Mouse (Mus musculus): ENCODE data around the gene Adam11. TPM values are rescaled to one million over a fixed set of nuclear protein-coding genes. Genes with fewer than 3 reads are reported as not detected.

Gene Adam11
- polyA plus RNA-seq, 1 experiment from 2014 or later, result 13.9 TPM

GRCm38 (mm10) chr11:102777598-102777997 lies 16.4 kb downstream of the Adam11 start:
- Histone ChIP-seq H3K4me2 (ENCODE audit: low read depth, low read length) (peak overlapping the region; percentile 35), H3K4me1 (ENCODE audit: control insufficient read depth, insufficient read depth, low read length) (peaks cover 13% of the 10 kb centered on the region; the same call in 1 of the 2 replicates), H3K9me3 (replicated peaks; ENCODE audit: control insufficient read depth, low read length) (no peaks in the 10 kb centered on the region), H3K4me3 (ENCODE audit: low read depth, low read length) (no peak overlapping the region; the same call in 1 of the 2 replicates), H3K27ac (replicated peaks; ENCODE audit: low read depth, low read length) (peak overlapping the region; percentile 48; the same call in 1 of the 2 replicates), H3K27me3 (ENCODE audit: control insufficient read depth, insufficient read depth, low read length) (no peaks in the 10 kb centered on the region), H3K36me3 (replicated peaks; ENCODE audit: control insufficient read depth, insufficient read depth, low read depth, low read length) (no peaks in the 10 kb centered on the region), H3K9ac (replicated peaks; ENCODE audit: low read length) (peak overlapping the region; percentile 41)
- no peak for ATAC-seq (replicated peaks; ENCODE audit: insufficient number of reproducible peaks, low FRiP score, low TSS enrichment, low read depth)
- DNase-seq (ENCODE audit: low spot score), result peak; percentile 85
- 25% methylated on average over 21 of the region's 21 CpGs for WGBS

- 8% methylated on average over 14 of the region's 14 CpGs for WGBS
- Histone ChIP-seq H3K4me1 (ENCODE audit: control insufficient read depth, insufficient read depth, low read length) (peaks cover 7% of the 10 kb centered on the region; the same call in 1 of the 2 replicates), H3K9me3 (replicated peaks; ENCODE audit: control insufficient read depth, low read length) (no peaks in the 10 kb centered on the region), H3K4me2 (ENCODE audit: low read depth, low read length) (peak overlapping the region; percentile 35; the same call in 1 of the 2 replicates), H3K9ac (replicated peaks; ENCODE audit: low read length) (peak overlapping the region; percentile 41; the same call in 1 of the 2 replicates), H3K36me3 (replicated peaks; ENCODE audit: control insufficient read depth, insufficient read depth, low read depth, low read length) (no peaks in the 10 kb centered on the region), H3K27me3 (ENCODE audit: control insufficient read depth, insufficient read depth, low read length) (no peaks in the 10 kb centered on the region), H3K4me3 (ENCODE audit: low read depth, low read length) (no peak overlapping the region), H3K27ac (replicated peaks; ENCODE audit: low read depth, low read length) (peak overlapping the region; percentile 48; the same call in 1 of the 2 replicates)
- DNase-seq (ENCODE audit: low spot score), result peak; percentile 69
- ATAC-seq (replicated peaks; ENCODE audit: insufficient number of reproducible peaks, low FRiP score, low TSS enrichment, low read depth), result no peak
Measured at GRCm38 (mm10) chr11:102778165-102778564, 16.9 kb downstream of the Adam11 start.

DNA sequence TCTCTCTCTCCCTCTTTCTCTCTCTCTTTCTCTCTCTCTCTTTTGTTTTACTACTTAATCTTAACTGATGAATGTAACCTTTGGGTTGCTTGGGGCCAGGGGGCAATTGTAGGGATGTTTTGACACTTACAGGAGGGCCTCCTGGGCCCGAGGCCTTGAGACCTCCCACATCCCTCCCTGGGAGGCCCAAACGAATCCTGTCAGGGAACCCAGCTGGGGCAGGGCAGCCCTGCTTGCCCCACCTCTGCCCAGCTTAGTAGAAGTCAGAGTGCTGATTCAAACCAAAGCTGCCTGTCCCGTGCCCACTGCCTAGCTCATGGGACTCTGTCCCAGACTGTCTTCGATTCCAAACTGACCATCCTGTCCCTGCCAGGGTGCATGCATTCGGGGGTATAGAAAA lies 17.4 kb downstream of the Adam11 start:
- no peaks in the 10 kb centered on the region for H3K9me3 ChIP-seq (replicated peaks; ENCODE audit: control insufficient read depth, low read length)
- no peak overlapping the region for H3K27ac ChIP-seq (replicated peaks; ENCODE audit: low read depth, low read length)
- no peak overlapping the region for H3K4me3 ChIP-seq (ENCODE audit: low read depth, low read length)
- H3K4me1 ChIP-seq (ENCODE audit: control insufficient read depth, insufficient read depth, low read length), result peaks cover 6% of the 10 kb centered on the region; the same call in 1 of the 2 replicates
- 32% methylated on average over 5 of the region's 5 CpGs for WGBS
- H3K9ac ChIP-seq (replicated peaks; ENCODE audit: low read length), result no peak overlapping the region; the same call in 1 of the 2 replicates
- peak; percentile 32 for DNase-seq (ENCODE audit: low spot score)
- H3K36me3 ChIP-seq (replicated peaks; ENCODE audit: control insufficient read depth, insufficient read depth, low read depth, low read length), result no peaks in the 10 kb centered on the region
- no peak overlapping the region for H3K4me2 ChIP-seq (ENCODE audit: low read depth, low read length)
- no peak for ATAC-seq (replicated peaks; ENCODE audit: insufficient number of reproducible peaks, low FRiP score, low TSS enrichment, low read depth)
- no peaks in the 10 kb centered on the region for H3K27me3 ChIP-seq (ENCODE audit: control insufficient read depth, insufficient read depth, low read length)

- H3K4me3 ChIP-seq (ENCODE audit: low read depth, low read length), result no peak overlapping the region
- DNase-seq (ENCODE audit: low spot score) (no peak), ATAC-seq (replicated peaks; ENCODE audit: insufficient number of reproducible peaks, low FRiP score, low TSS enrichment, low read depth) (no peak)
- H3K27ac ChIP-seq (replicated peaks; ENCODE audit: low read depth, low read length), result no peak overlapping the region
- H3K27me3 ChIP-seq (ENCODE audit: control insufficient read depth, insufficient read depth, low read length), result no peaks in the 10 kb centered on the region
- WGBS, result 78% methylated on average over 8 of the region's 8 CpGs
- no peak overlapping the region for H3K4me2 ChIP-seq (ENCODE audit: low read depth, low read length)
- peaks cover 6% of the 10 kb centered on the region; the same call in 1 of the 2 replicates for H3K4me1 ChIP-seq (ENCODE audit: control insufficient read depth, insufficient read depth, low read length)
- H3K9me3 ChIP-seq (replicated peaks; ENCODE audit: control insufficient read depth, low read length), result no peaks in the 10 kb centered on the region
- no peaks in the 10 kb centered on the region for H3K36me3 ChIP-seq (replicated peaks; ENCODE audit: control insufficient read depth, insufficient read depth, low read depth, low read length)
- no peak overlapping the region for H3K9ac ChIP-seq (replicated peaks; ENCODE audit: low read length)
Measured at GRCm38 (mm10) chr11:102779081-102779638, 17.9 kb downstream of the Adam11 start.

DNA sequence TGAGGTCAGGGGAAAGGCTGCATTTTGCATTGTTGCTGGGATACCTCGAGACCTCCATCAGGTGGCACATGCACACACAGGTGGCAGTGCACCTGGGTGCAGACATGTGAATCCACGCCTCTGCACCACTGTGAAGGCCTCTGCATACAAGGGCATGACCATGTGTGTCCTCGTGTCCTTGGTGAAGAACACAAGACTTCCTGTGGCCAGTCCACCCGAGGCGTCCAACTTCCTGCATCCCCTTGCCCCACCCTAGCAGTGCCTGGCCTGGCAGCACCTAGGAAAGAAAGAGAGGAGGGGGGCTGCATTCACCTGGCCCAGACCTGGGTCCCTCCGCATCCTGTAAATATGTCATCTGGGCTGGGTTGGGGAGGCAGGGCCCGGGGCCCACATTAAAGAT lies 18.6 kb downstream of the Adam11 start:
- no peak overlapping the region for H3K27ac ChIP-seq (replicated peaks; ENCODE audit: low read depth, low read length)
- 73% methylated on average over 7 of the region's 7 CpGs for WGBS

DNA sequence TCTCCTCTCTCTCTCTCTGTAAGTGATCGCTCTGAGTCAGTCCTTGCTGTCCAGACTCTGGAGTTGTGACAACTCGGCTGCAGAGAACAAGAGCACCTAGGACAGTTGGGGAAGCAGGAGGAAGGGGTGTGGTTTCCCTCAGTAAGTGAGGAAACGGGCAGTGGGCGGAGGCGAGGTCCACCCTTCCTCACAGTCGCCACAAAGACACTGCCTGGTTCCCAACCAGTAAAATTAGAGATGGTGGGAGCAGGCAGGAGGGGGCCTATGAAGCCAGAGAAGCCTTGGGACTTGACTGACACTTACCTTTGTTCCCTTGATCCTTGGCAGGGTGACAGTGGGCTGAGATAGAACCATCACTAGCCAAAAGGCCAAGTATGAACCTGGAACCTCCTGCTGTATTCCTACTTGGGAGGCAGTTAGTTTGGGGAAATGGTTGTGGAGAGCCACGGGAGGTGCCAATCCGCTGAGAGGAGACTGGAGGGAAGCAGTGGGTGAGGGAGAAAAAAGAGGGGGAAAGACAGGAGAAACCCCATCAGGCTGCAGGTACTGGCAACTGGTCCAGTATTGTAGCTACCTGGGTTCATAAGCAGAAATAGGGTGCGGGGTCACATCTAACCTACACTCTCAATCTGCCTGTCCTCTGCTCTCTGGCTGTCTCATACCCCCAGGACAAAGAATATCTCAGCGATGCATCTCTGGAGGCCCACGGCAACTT lies 19.2 kb downstream of the Adam11 start:
- no peak for ATAC-seq (replicated peaks; ENCODE audit: insufficient number of reproducible peaks, low FRiP score, low TSS enrichment, low read depth)
- Histone ChIP-seq H3K27me3 (ENCODE audit: control insufficient read depth, insufficient read depth, low read length) (no peaks in the 10 kb centered on the region), H3K36me3 (replicated peaks; ENCODE audit: control insufficient read depth, insufficient read depth, low read depth, low read length) (no peaks in the 10 kb centered on the region), H3K27ac (replicated peaks; ENCODE audit: low read depth, low read length) (no peak overlapping the region), H3K4me1 (ENCODE audit: control insufficient read depth, insufficient read depth, low read length) (peaks cover 6% of the 10 kb centered on the region; the same call in 1 of the 2 replicates), H3K9ac (replicated peaks; ENCODE audit: low read length) (no peak overlapping the region), H3K4me2 (ENCODE audit: low read depth, low read length) (no peak overlapping the region), H3K4me3 (ENCODE audit: low read depth, low read length) (no peak overlapping the region), H3K9me3 (replicated peaks; ENCODE audit: control insufficient read depth, low read length) (no peaks in the 10 kb centered on the region)
- no peak for DNase-seq (ENCODE audit: low spot score)
- WGBS, result 55% methylated on average over 11 of the region's 11 CpGs

More for the DNA sequence above, 18.6 kb downstream of the Adam11 start:
- Histone ChIP-seq H3K9me3 (replicated peaks; ENCODE audit: control insufficient read depth, low read length) (no peaks in the 10 kb centered on the region), H3K36me3 (replicated peaks; ENCODE audit: control insufficient read depth, insufficient read depth, low read depth, low read length) (no peaks in the 10 kb centered on the region), H3K4me3 (ENCODE audit: low read depth, low read length) (no peak overlapping the region), H3K4me2 (ENCODE audit: low read depth, low read length) (no peak overlapping the region), H3K4me1 (ENCODE audit: control insufficient read depth, insufficient read depth, low read length) (peaks cover 6% of the 10 kb centered on the region; the same call in 1 of the 2 replicates), H3K9ac (replicated peaks; ENCODE audit: low read length) (no peak overlapping the region), H3K27me3 (ENCODE audit: control insufficient read depth, insufficient read depth, low read length) (no peaks in the 10 kb centered on the region)
- DNase-seq (ENCODE audit: low spot score) (no peak), ATAC-seq (replicated peaks; ENCODE audit: insufficient number of reproducible peaks, low FRiP score, low TSS enrichment, low read depth) (no peak)

DNA sequence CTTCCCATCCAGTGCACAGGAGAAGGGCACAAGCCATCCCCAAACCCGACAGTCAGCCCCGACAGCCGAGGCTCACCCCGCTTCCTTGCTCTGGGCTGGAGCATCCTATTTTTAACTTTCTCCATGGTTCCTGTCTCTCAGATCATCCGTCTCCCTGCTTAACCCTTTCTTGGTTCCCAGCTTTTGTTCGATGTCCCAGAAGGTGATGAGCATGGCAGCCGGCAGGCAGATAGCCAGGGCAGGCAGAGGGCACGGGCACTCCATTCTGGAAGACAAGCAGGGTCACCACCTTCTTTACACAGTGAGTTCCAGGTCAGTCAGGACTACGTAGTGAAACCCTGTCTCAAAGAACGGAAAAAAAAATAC lies 19.7 kb downstream of the Adam11 start:
- H3K27ac ChIP-seq (replicated peaks; ENCODE audit: low read depth, low read length), result no peak overlapping the region

GRCm38 (mm10) chr11:102781523-102781922 lies 20.3 kb downstream of the Adam11 start:
- DNase-seq (ENCODE audit: low spot score) (no peak), ATAC-seq (replicated peaks; ENCODE audit: insufficient number of reproducible peaks, low FRiP score, low TSS enrichment, low read depth) (no peak)
- Histone ChIP-seq H3K4me1 (ENCODE audit: control insufficient read depth, insufficient read depth, low read length) (peaks cover 6% of the 10 kb centered on the region; the same call in 1 of the 2 replicates), H3K9me3 (replicated peaks; ENCODE audit: control insufficient read depth, low read length) (no peaks in the 10 kb centered on the region), H3K9ac (replicated peaks; ENCODE audit: low read length) (no peak overlapping the region), H3K4me2 (ENCODE audit: low read depth, low read length) (no peak overlapping the region), H3K4me3 (ENCODE audit: low read depth, low read length) (no peak overlapping the region), H3K36me3 (replicated peaks; ENCODE audit: control insufficient read depth, insufficient read depth, low read depth, low read length) (no peaks in the 10 kb centered on the region), H3K27ac (replicated peaks; ENCODE audit: low read depth, low read length) (no peak overlapping the region), H3K27me3 (ENCODE audit: control insufficient read depth, insufficient read depth, low read length) (no peaks in the 10 kb centered on the region)
- 83% methylated on average over 4 of the region's 4 CpGs for WGBS

More for the DNA sequence above, 19.7 kb downstream of the Adam11 start:
- no peak overlapping the region for H3K9ac ChIP-seq (replicated peaks; ENCODE audit: low read length)
- H3K4me2 ChIP-seq (ENCODE audit: low read depth, low read length), result no peak overlapping the region
- DNase-seq (ENCODE audit: low spot score) (no peak), ATAC-seq (replicated peaks; ENCODE audit: insufficient number of reproducible peaks, low FRiP score, low TSS enrichment, low read depth) (no peak)
- H3K36me3 ChIP-seq (replicated peaks; ENCODE audit: control insufficient read depth, insufficient read depth, low read depth, low read length), result no peaks in the 10 kb centered on the region
- WGBS, result 60% methylated on average over 10 of the region's 10 CpGs
- peaks cover 6% of the 10 kb centered on the region; the same call in 1 of the 2 replicates for H3K4me1 ChIP-seq (ENCODE audit: control insufficient read depth, insufficient read depth, low read length)
- no peaks in the 10 kb centered on the region for H3K9me3 ChIP-seq (replicated peaks; ENCODE audit: control insufficient read depth, low read length)
- H3K4me3 ChIP-seq (ENCODE audit: low read depth, low read length), result no peak overlapping the region
- H3K27me3 ChIP-seq (ENCODE audit: control insufficient read depth, insufficient read depth, low read length), result no peaks in the 10 kb centered on the region
